Mouse (Mus musculus): Measurements from ENCODE around the gene Hoxb7.

Hoxb7 gene

GRCm38 (mm10) chr11:96268031-96268745 lies 18.2 kb upstream of the Hoxb7 start:
- DNase-seq (ENCODE audit: low read depth in 2 of 2, low spot score in 2 of 2): no peak

GRCm38 (mm10) chr11:96269869-96270268 lies 16.6 kb upstream of the Hoxb7 start:
- DNase-seq (ENCODE audit: low read depth in 2 of 2, low spot score in 2 of 2): no peak

GRCm38 (mm10) chr11:96270996-96271540 lies 15.4 kb upstream of the Hoxb7 start, which contains the start of gene Hoxb9:
Gene Hoxb9 (plus strand): TSS chr11:96271457.
- peak in 1 of 2 experiments; percentile 49 for DNase-seq (ENCODE audit: low read depth in 2 of 2, low spot score in 2 of 2)

GRCm38 (mm10) chr11:96271541-96272011 lies 14.8 kb upstream of the Hoxb7 start:
- no peak for DNase-seq (ENCODE audit: low read depth in 2 of 2, low spot score in 2 of 2)

- DNase-seq (ENCODE audit: low read depth in 2 of 2, low spot score in 2 of 2): no peak
Measured at GRCm38 (mm10) chr11:96272024-96272921, 14.2 kb upstream of the Hoxb7 start.

GRCm38 (mm10) chr11:96274428-96274827 lies 12.0 kb upstream of the Hoxb7 start:
- no peak for DNase-seq (ENCODE audit: low read depth in 2 of 2, low spot score in 2 of 2)

- no peak for DNase-seq (ENCODE audit: low read depth in 2 of 2, low spot score in 2 of 2)
Measured at GRCm38 (mm10) chr11:96275896-96276295, 10.5 kb upstream of the Hoxb7 start.

GRCm38 (mm10) chr11:96277151-96278044 lies 9.0 kb upstream of the Hoxb7 start:
- no peak for DNase-seq (ENCODE audit: low read depth in 2 of 2, low spot score in 2 of 2)

GRCm38 (mm10) chr11:96278324-96278723 lies 8.1 kb upstream of the Hoxb7 start:
- DNase-seq (ENCODE audit: low read depth in 2 of 2, low spot score in 2 of 2): no peak

GRCm38 (mm10) chr11:96278773-96279172 lies 7.7 kb upstream of the Hoxb7 start:
- peak; percentile 80 to 85 for DNase-seq (ENCODE audit: low read depth in 2 of 2, low spot score in 2 of 2)

- DNase-seq (ENCODE audit: low read depth in 2 of 2, low spot score in 2 of 2): no peak
Measured at GRCm38 (mm10) chr11:96279421-96280233, 6.8 kb upstream of the Hoxb7 start.

GRCm38 (mm10) chr11:96280399-96281378 lies 5.7 kb upstream of the Hoxb7 start:
- DNase-seq (ENCODE audit: low read depth in 2 of 2, low spot score in 2 of 2): no peak

- DNase-seq (ENCODE audit: low read depth in 2 of 2, low spot score in 2 of 2): no peak
Measured at GRCm38 (mm10) chr11:96281396-96281795, 5.0 kb upstream of the Hoxb7 start.

- no peak for DNase-seq (ENCODE audit: low read depth in 2 of 2, low spot score in 2 of 2)
Measured at GRCm38 (mm10) chr11:96281855-96282570, 4.4 kb upstream of the Hoxb7 start, which contains the start of gene Hoxb8. Gene Hoxb8 (plus strand): TSS chr11:96281905.

- DNase-seq (ENCODE audit: low read depth in 2 of 2, low spot score in 2 of 2): no peak
Measured at GRCm38 (mm10) chr11:96282795-96283430, 3.5 kb upstream of the Hoxb7 start.

- peak in 1 of 2 experiments; percentile 44 for DNase-seq (ENCODE audit: low read depth in 2 of 2, low spot score in 2 of 2)
Measured at GRCm38 (mm10) chr11:96284041-96284749, 2.2 kb upstream of the Hoxb7 start.

All from CD8-positive naive resting alpha-beta T cell, adult 2 months (primary cell).